Mouse (Mus musculus) midbrain, embryonic 13.5 days (tissue): ENCODE data around the gene Mrps30. TPM values are rescaled to one million over a fixed set of nuclear protein-coding genes. Genes with fewer than 3 reads are reported as not detected.
A peak's percentile ranks its signal among the peaks of the same experiment; 100 is the strongest.

Experiments used
- ATAC-seq: fragments of 200-750 bp; cut with Nextera tagmentation; 2 replicates; pipeline ENCODE4 v1.8.0; 2017; ENCODE audit warnings: mild to moderate bottlenecking, moderate TSS enrichment, moderate library complexity
- H3K27ac ChIP-seq: fragments of 300-500 bp; sonication (generic); 2 replicates; pipeline ENCODE4 v1.5.1; 2015; ENCODE audit warnings: inconsistent platforms, mild to moderate bottlenecking, moderate library complexity
- H3K27me3 ChIP-seq: fragments of 300-500 bp; sonication (generic); 2 replicates; pipeline ENCODE4 v1.6.1; 2015; ENCODE audit warnings: mild to moderate bottlenecking, inconsistent platforms
- H3K36me3 ChIP-seq: fragments of 300-500 bp; sonication (generic); 2 replicates; pipeline ENCODE4 v1.6.1; 2015; ENCODE audit warnings: mild to moderate bottlenecking, inconsistent platforms
- H3K4me1 ChIP-seq: fragments of 300-500 bp; sonication (generic); replicated peaks from 2 replicates; pipeline ENCODE4 v1.6.1; 2015; ENCODE audit warnings: inconsistent platforms
- H3K4me2 ChIP-seq: fragments of 300-500 bp; sonication (generic); replicated peaks from 2 replicates; pipeline ENCODE4 v1.6.1; 2015; ENCODE audit warnings: moderate library complexity, mild to moderate bottlenecking, inconsistent platforms
- H3K4me3 ChIP-seq: fragments of 300-500 bp; sonication (generic); replicated peaks from 2 replicates; pipeline ENCODE4 v1.5.1; 2015; ENCODE audit warnings: mild to moderate bottlenecking, inconsistent platforms
- H3K9ac ChIP-seq: fragments of 300-500 bp; sonication (generic); replicated peaks from 2 replicates; pipeline ENCODE4 v1.6.1; 2015; ENCODE audit warnings: mild to moderate bottlenecking, inconsistent platforms
- H3K9me3 ChIP-seq: fragments of 300-500 bp; sonication (generic); 2 replicates; pipeline ENCODE4 v1.6.1; 2016; ENCODE audit warnings: mild to moderate bottlenecking, inconsistent platforms
- WGBS: fragments of 180-500 bp; shearing (Covaris S2); methylation state at CpG from one replicate; pipeline ENCODE4 v1.1.7; 2015; 5-methylcytosine and 5-hydroxymethylcytosine counted together
- polyA plus RNA-seq: library from polyadenylated mRNA; unstranded; fragments of >200 nt; fragmentation: Nextera tagmentation; extraction: Ambion mirVana; gene quantifications from 2 replicates; pipeline ENCODE4 v1.2.1, GENCODE M21; 2015

Mrps30 gene
- polyA plus RNA-seq, 1 experiment from 2014 or later = 25.7 TPM

GRCm38 (mm10) chr13:118365774-118366173, 21.3 kb downstream of the Mrps30 start:
- H3K9me3 ChIP-seq = no peaks in the 10 kb centered on the region
- 82% methylated on average over 1 of the region's 1 CpGs for WGBS
- no peak overlapping the region for H3K4me3 ChIP-seq
- no peak overlapping the region for H3K9ac ChIP-seq
- no peak overlapping the region for H3K27ac ChIP-seq
- no peaks in the 10 kb centered on the region for H3K36me3 ChIP-seq
- H3K4me2 ChIP-seq = no peak overlapping the region
- no peaks in the 10 kb centered on the region for H3K4me1 ChIP-seq
- no peak for ATAC-seq
- no peaks in the 10 kb centered on the region for H3K27me3 ChIP-seq

DNA sequence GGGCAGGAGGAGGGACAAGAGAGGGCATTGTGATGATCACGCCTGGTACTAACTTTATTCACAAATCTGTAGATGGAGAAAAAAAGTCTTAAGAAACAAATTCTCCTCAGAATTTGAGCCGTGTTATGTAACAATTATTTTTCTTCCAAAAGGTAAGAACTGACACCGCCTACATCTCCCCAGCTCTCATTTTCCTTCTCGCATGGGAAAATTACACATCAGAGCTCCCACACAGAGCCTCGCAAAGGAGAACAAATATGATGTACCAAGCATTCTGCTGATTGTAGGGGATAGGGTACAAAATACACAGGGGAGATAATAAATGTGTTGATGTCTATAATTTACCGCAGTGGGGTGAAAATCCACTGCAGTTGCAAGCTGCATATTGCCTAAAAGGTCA, 23.7 kb downstream of the Mrps30 start:
- H3K36me3 ChIP-seq = no peaks in the 10 kb centered on the region
- no peaks in the 10 kb centered on the region for H3K27me3 ChIP-seq
- no peak overlapping the region for H3K4me2 ChIP-seq
- H3K9ac ChIP-seq = no peak overlapping the region
- no peaks in the 10 kb centered on the region for H3K9me3 ChIP-seq
- no peaks in the 10 kb centered on the region for H3K4me1 ChIP-seq
- H3K27ac ChIP-seq = no peak overlapping the region
- ATAC-seq = no peak
- H3K4me3 ChIP-seq = no peak overlapping the region
- 89% methylated on average over 6 of the region's 6 CpGs for WGBS

- WGBS = 91% methylated on average over 10 of the region's 10 CpGs
- no peaks in the 10 kb centered on the region for H3K9me3 ChIP-seq
- H3K36me3 ChIP-seq = no peaks in the 10 kb centered on the region
- no peak overlapping the region for H3K27ac ChIP-seq
- H3K9ac ChIP-seq = no peak overlapping the region
- 0 out of 2 replicates have a peak, but pooled peaks have one; percentile 24 for ATAC-seq
- H3K4me2 ChIP-seq = no peak overlapping the region
- no peak overlapping the region for H3K4me3 ChIP-seq
- no peaks in the 10 kb centered on the region for H3K4me1 ChIP-seq
- no peaks in the 10 kb centered on the region for H3K27me3 ChIP-seq
Measured at GRCm38 (mm10) chr13:118350870-118351269, 36.2 kb downstream of the Mrps30 start.

DNA sequence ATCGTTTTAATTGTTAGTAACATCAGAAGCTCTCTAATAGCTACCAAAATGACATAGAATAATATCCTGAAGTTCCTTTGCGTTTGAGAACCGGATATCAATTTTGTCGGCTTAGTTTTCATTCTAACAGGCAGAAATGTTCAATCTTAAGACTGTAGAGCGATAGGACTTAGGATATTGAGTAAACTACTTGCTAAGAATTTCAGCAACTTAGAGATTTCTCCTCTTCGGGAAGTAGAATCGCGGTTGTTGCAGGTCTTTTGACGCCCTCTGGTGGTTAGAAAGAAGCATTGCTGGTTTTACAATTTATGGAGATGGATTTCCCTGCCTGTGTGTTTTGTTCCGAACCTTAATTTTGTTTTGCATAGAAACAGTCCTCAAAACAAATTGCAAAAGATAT, 36.8 kb downstream of the Mrps30 start:
- no peak for ATAC-seq
- no peaks in the 10 kb centered on the region for H3K27me3 ChIP-seq
- no peak overlapping the region for H3K27ac ChIP-seq
- H3K4me1 ChIP-seq = no peaks in the 10 kb centered on the region
- H3K4me2 ChIP-seq = no peak overlapping the region
- H3K4me3 ChIP-seq = no peak overlapping the region
- H3K9ac ChIP-seq = no peak overlapping the region
- WGBS = 26% methylated on average over 10 of the region's 10 CpGs
- no peaks in the 10 kb centered on the region for H3K36me3 ChIP-seq
- no peaks in the 10 kb centered on the region for H3K9me3 ChIP-seq

Other genes starting within 250 kb of the Mrps30 start
- gene B430218F22Rik, start 622 bp downstream of the Mrps30 start, polyA plus RNA-seq = 0.19 and 1.0 TPM in 2 replicates